Mouse (Mus musculus) myocyte (in vitro differentiated cells): ENCODE measurements around the gene Rgs11. TPM values are rescaled to one million over a fixed set of nuclear protein-coding genes. Genes with fewer than 3 reads are reported as not detected.
A peak's percentile ranks its signal among the peaks of the same experiment; 100 is the strongest.
"Not testable (repeated sequence)": the region's sequence is repeated elsewhere in the genome, so short reads cannot be mapped to it uniquely, and the experiment has no call there.

Experiments used
- H3K27me3 ChIP-seq: one replicate; pipeline ENCODE4 v1.6.1; 2011; ENCODE audit not compliant: control insufficient read depth, insufficient read depth, insufficient read length
- H3K36me3 ChIP-seq: one replicate; pipeline ENCODE4 v1.6.1; 2011; ENCODE audit not compliant: control insufficient read depth, insufficient read depth
- H3K4me2 ChIP-seq: one replicate; pipeline ENCODE4 v1.6.1; 2011; ENCODE audit warnings: low read depth, control low read depth
- H3K4me3 ChIP-seq: one replicate; pipeline ENCODE4 v1.5.1; 2011; ENCODE audit warnings: mild to moderate bottlenecking, control low read depth, moderate library complexity
- H3K79me2 ChIP-seq: one replicate; pipeline ENCODE4 v1.6.1; 2011; ENCODE audit not compliant: control insufficient read depth, insufficient read depth
- H3ac ChIP-seq: one replicate; pipeline ENCODE4 v1.6.1; 2011; ENCODE audit not compliant: control insufficient read depth, insufficient read length
- CEBPB ChIP-seq: IDR thresholded peaks from 2 replicates; pipeline ENCODE4 v1.6.1; 2011; ENCODE audit warnings: mild to moderate bottlenecking, moderate library complexity; ENCODE audit not compliant: poor library complexity, insufficient read depth, severe bottlenecking
- E2F4 ChIP-seq: IDR thresholded peaks from one replicate; pipeline ENCODE4 v1.6.1; 2011; ENCODE audit warnings: mild to moderate bottlenecking, control low read depth, moderate library complexity; ENCODE audit not compliant: insufficient read depth
- MAX ChIP-seq: IDR thresholded peaks from one replicate; pipeline ENCODE4 v1.6.1; 2011; ENCODE audit warnings: low read depth, mild to moderate bottlenecking, control low read depth
- MYOD1 ChIP-seq, 3 experiments: IDR thresholded peaks; one replicate each; pipeline ENCODE4 v1.6.1; 2011; ENCODE audit warnings: control low read depth in 2 of 3, low read depth in 2 of 3, mild to moderate bottlenecking in 2 of 3, moderate library complexity in 1 of 3; ENCODE audit not compliant: insufficient read length in 2 of 3, control insufficient read depth in 1 of 3
- MYOG ChIP-seq, 3 experiments: IDR thresholded peaks; one replicate each; pipeline ENCODE4 v1.6.1; 2011; ENCODE audit warnings: control low read depth in 2 of 3, low read depth in 2 of 3, mild to moderate bottlenecking in 2 of 3; ENCODE audit not compliant: insufficient read length in 2 of 3, control insufficient read depth in 1 of 3, insufficient read depth in 1 of 3
- POLR2A ChIP-seq: IDR thresholded peaks from one replicate; pipeline ENCODE4 v1.6.1; 2011; ENCODE audit warnings: low read depth, mild to moderate bottlenecking, control low read depth, moderate library complexity; ENCODE audit not compliant: insufficient read length
- POLR2AphosphoS2 ChIP-seq: IDR thresholded peaks from one replicate; pipeline ENCODE4 v1.6.1; 2011; ENCODE audit warnings: low read depth, control low read depth; ENCODE audit not compliant: insufficient read length
- REST ChIP-seq: IDR thresholded peaks from one replicate; pipeline ENCODE4 v1.6.1; 2011; ENCODE audit warnings: mild to moderate bottlenecking, control low read depth, moderate library complexity; ENCODE audit not compliant: insufficient read depth, insufficient read length
- SRF ChIP-seq: IDR thresholded peaks from one replicate; pipeline ENCODE4 v1.6.1; 2011; ENCODE audit warnings: low read depth; ENCODE audit not compliant: control insufficient read depth, insufficient read length
- TCF12 ChIP-seq: IDR thresholded peaks from one replicate; pipeline ENCODE4 v1.6.1; 2011; ENCODE audit warnings: mild to moderate bottlenecking, control low read depth; ENCODE audit not compliant: poor library complexity, insufficient read depth, severe bottlenecking
- TCF3 ChIP-seq: IDR thresholded peaks from one replicate; pipeline ENCODE4 v1.6.1; 2011; ENCODE audit warnings: low read depth, control low read depth; ENCODE audit not compliant: insufficient read length
- USF1 ChIP-seq: IDR thresholded peaks from one replicate; pipeline ENCODE4 v1.6.1; 2011; ENCODE audit warnings: low read depth, mild to moderate bottlenecking, control low read depth, moderate library complexity
- polyA plus RNA-seq: library from polyadenylated mRNA; unstranded; fragments of >200 nt; fragmentation: generic; extraction: Trizol; gene quantifications from one replicate; pipeline ENCODE4 v1.2.1, GENCODE M21; 2012; ENCODE audit warnings: missing spikeins

Gene Rgs11
- polyA plus RNA-seq = 0.62 TPM

GRCm38 (mm10) chr17:26202737-26203136 lies at the start of gene Rgs11:
Gene Rgs11, plus strand, starts transcription at chr17:26202951.
- no peaks in the 10 kb centered on the region for H3K79me2 ChIP-seq
- H3K36me3 ChIP-seq = no peaks in the 10 kb centered on the region
- TF ChIP-seq POLR2AphosphoS2 = no peak
- no peak within 1 kb of the TSS for H3ac ChIP-seq
- H3K4me2 ChIP-seq = peak within 1 kb of the TSS; percentile 66
- H3K4me3 ChIP-seq = peak within 1 kb of the TSS; percentile 10
- no peaks in the 10 kb centered on the region for H3K27me3 ChIP-seq

- TF ChIP-seq REST (no peak), E2F4 (no peak), MAX (no peak), CEBPB (no peak), POLR2A (no peak), MYOD1 (IDR thresholded peaks at IDR 0.05; ENCODE audit: control insufficient read depth in 1 of 3, insufficient read length in 2 of 3, low read depth in 2 of 3) (no peak), TCF12 (no peak), POLR2AphosphoS2 (no peak), TCF3 (no peak), USF1 (no peak), MYOG (IDR thresholded peaks at IDR 0.05; ENCODE audit: control insufficient read depth in 1 of 3, insufficient read depth in 1 of 3, insufficient read length in 2 of 3, low read depth in 2 of 3) (no peak), SRF (no peak)
- H3K27me3 ChIP-seq = no peaks in the 10 kb centered on the region
- H3K4me2 ChIP-seq = no peak overlapping the region
- H3K79me2 ChIP-seq = peaks cover 73% of the 10 kb centered on the region
- no peak overlapping the region for H3K4me3 ChIP-seq
- no peaks in the 10 kb centered on the region for H3K36me3 ChIP-seq
- no peak overlapping the region for H3ac ChIP-seq
Measured at GRCm38 (mm10) chr17:26162736-26163135, 40.0 kb upstream of the Rgs11 start.

- no peak for TF ChIP-seq MYOD1 (IDR thresholded peaks at IDR 0.05; ENCODE audit: control insufficient read depth in 1 of 3, insufficient read length in 2 of 3, low read depth in 2 of 3)
- no peak overlapping the region for H3K4me2 ChIP-seq
- H3K27me3 ChIP-seq = no peaks in the 10 kb centered on the region
- no peak overlapping the region for H3ac ChIP-seq
- H3K4me3 ChIP-seq = no peak overlapping the region
- peaks cover 46% of the 10 kb centered on the region for H3K79me2 ChIP-seq
- H3K36me3 ChIP-seq = no peaks in the 10 kb centered on the region
Measured at GRCm38 (mm10) chr17:26168039-26168438, 34.7 kb upstream of the Rgs11 start.

GRCm38 (mm10) chr17:26175248-26175647 lies 27.5 kb upstream of the Rgs11 start:
- H3K27me3 ChIP-seq, H3ac ChIP-seq, H3K36me3 ChIP-seq, H3K4me3 ChIP-seq, H3K79me2 ChIP-seq, H3K4me2 ChIP-seq: not testable (repeated sequence)

GRCm38 (mm10) chr17:26178611-26179010 lies 24.1 kb upstream of the Rgs11 start:
- H3K4me3 ChIP-seq = no peak overlapping the region
- H3K27me3 ChIP-seq = no peaks in the 10 kb centered on the region
- H3K4me2 ChIP-seq = no peak overlapping the region
- H3K79me2 ChIP-seq = no peaks in the 10 kb centered on the region
- peaks cover 10% of the 10 kb centered on the region for H3K36me3 ChIP-seq
- no peak for TF ChIP-seq E2F4
- TF ChIP-seq TCF3 = no peak
- TF ChIP-seq MAX = no peak
- no peak for TF ChIP-seq CEBPB
- no peak for TF ChIP-seq MYOD1 (IDR thresholded peaks at IDR 0.05; ENCODE audit: control insufficient read depth in 1 of 3, insufficient read length in 2 of 3, low read depth in 2 of 3)
- no peak for TF ChIP-seq REST
- no peak for TF ChIP-seq SRF
- TF ChIP-seq USF1 = no peak
- no peak for TF ChIP-seq TCF12
- TF ChIP-seq POLR2AphosphoS2 = no peak
- TF ChIP-seq POLR2A = no peak
- H3ac ChIP-seq = no peak overlapping the region

- H3K36me3 ChIP-seq = peaks cover 25% of the 10 kb centered on the region
- no peaks in the 10 kb centered on the region for H3K79me2 ChIP-seq
- H3K27me3 ChIP-seq = no peaks in the 10 kb centered on the region
- H3K4me3 ChIP-seq = no peak overlapping the region
- TF ChIP-seq MAX (no peak), POLR2AphosphoS2 (no peak), E2F4 (no peak), SRF (no peak), CEBPB (no peak), POLR2A (no peak), TCF3 (no peak), MYOD1 (IDR thresholded peaks at IDR 0.05; ENCODE audit: control insufficient read depth in 1 of 3, insufficient read length in 2 of 3, low read depth in 2 of 3) (no peak), USF1 (no peak), REST (no peak), MYOG (IDR thresholded peaks at IDR 0.05; ENCODE audit: control insufficient read depth in 1 of 3, insufficient read depth in 1 of 3, insufficient read length in 2 of 3, low read depth in 2 of 3) (no peak), TCF12 (no peak)
- H3K4me2 ChIP-seq = no peak overlapping the region
- H3ac ChIP-seq = no peak overlapping the region
Measured at GRCm38 (mm10) chr17:26181179-26181578, 21.6 kb upstream of the Rgs11 start.
